Mouse (Mus musculus): ENCODE measurements around the gene Klhl34. TPM values are rescaled to one million over a fixed set of nuclear protein-coding genes. Genes with fewer than 3 reads are reported as not detected.

The Klhl34 gene
- total RNA-seq, 1 experiment = 1.1 TPM

DNA sequence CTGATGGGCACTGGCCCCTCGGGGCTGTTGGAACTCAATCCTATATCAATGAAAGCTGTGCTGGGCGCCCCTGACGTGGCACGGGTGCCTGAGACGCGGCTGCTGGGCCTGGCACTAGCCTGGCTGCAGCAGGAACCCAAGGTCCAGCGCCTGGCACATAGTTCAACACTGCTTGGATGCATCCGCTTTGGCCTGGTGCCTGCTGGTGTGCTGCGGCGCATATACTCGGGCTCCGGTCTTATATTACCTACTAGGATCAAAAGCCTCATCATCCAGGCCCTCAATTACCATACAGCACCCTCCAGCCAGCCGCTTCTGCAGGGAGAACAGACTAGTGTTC is 656 bp downstream of the Klhl34 start:
- no peaks in the 10 kb centered on the region for H3K36me3 ChIP-seq (ENCODE audit: control insufficient read depth, insufficient read depth, low read length, poor library complexity, severe bottlenecking)
- peaks cover 9 to 14% of the 10 kb centered on the region in 2 experiments for H3K4me1 ChIP-seq (ENCODE audit: control insufficient read depth in 2 of 2, insufficient read depth in 2 of 2, low read length in 2 of 2, poor library complexity in 1 of 2)
- no peaks in the 10 kb centered on the region for H3K9me3 ChIP-seq (ENCODE audit: control insufficient read depth, insufficient read depth, low read depth, low read length)
- H3K4me3 ChIP-seq (ENCODE audit: insufficient read depth in 1 of 2, low read depth in 1 of 2, low read length in 2 of 2, poor library complexity in 1 of 2, severe bottlenecking in 1 of 2) = peak overlapping the region; percentile 33 to 51
- in situ Hi-C loops (cut with MboI; ENCODE audit: low sequenced_read_pairs in 2 of 2, unreplicated experiment in 2 of 2) = no loop called here
- TF ChIP-seq MAFK (IDR thresholded peaks at IDR 0.05; ENCODE audit: insufficient read depth, low read depth, low read length) (no peak), ZC3H11A (IDR thresholded peaks at IDR 0.05; ENCODE audit: borderline replicate concordance, low read depth, low read length) (no peak), ZNF384 (IDR thresholded peaks at IDR 0.05; ENCODE audit: low read depth, low read length) (no peak), CHD2 (IDR thresholded peaks at IDR 0.05; ENCODE audit: low read depth, low read length) (no peak), HCFC1 (IDR thresholded peaks at IDR 0.05; ENCODE audit: borderline replicate concordance, insufficient read depth, low read length) (no peak)
- peak overlapping the region; percentile 58; the same call in 1 of the 2 replicates for H3K9ac ChIP-seq (ENCODE audit: insufficient read depth, low read depth, low read length, poor library complexity, severe bottlenecking)
- H3K27ac ChIP-seq (ENCODE audit: insufficient read depth, low read depth, low read length, poor library complexity, severe bottlenecking) = no peak overlapping the region
- DNase-seq (ENCODE audit: low read depth, low spot score) = no peak

GRCm38 (mm10) chrX:157829983-157830382 is 11.7 kb downstream of the Klhl34 start:
- H3K36me3 ChIP-seq (ENCODE audit: control insufficient read depth, insufficient read depth, low read length, poor library complexity, severe bottlenecking) = no peaks in the 10 kb centered on the region
- H3K9ac ChIP-seq (ENCODE audit: insufficient read depth, low read depth, low read length, poor library complexity, severe bottlenecking) = no peak overlapping the region
- no peak overlapping the region for H3K27ac ChIP-seq (ENCODE audit: insufficient read depth, low read depth, low read length, poor library complexity, severe bottlenecking)
- H3K4me1 ChIP-seq (ENCODE audit: control insufficient read depth in 2 of 2, insufficient read depth in 2 of 2, low read length in 2 of 2, poor library complexity in 1 of 2) = no peaks in the 10 kb centered on the region
- no peak for DNase-seq (ENCODE audit: low read depth, low spot score)
- no peaks in the 10 kb centered on the region for H3K9me3 ChIP-seq (ENCODE audit: control insufficient read depth, insufficient read depth, low read depth, low read length)
- no peak for TF ChIP-seq HCFC1 (IDR thresholded peaks at IDR 0.05; ENCODE audit: borderline replicate concordance, insufficient read depth, low read length)
- in situ Hi-C loops (cut with MboI; ENCODE audit: low sequenced_read_pairs in 2 of 2, unreplicated experiment in 2 of 2) = no loop called here
- no peak overlapping the region for H3K4me3 ChIP-seq (ENCODE audit: insufficient read depth in 1 of 2, low read depth in 1 of 2, low read length in 2 of 2, poor library complexity in 1 of 2, severe bottlenecking in 1 of 2)

Other genes starting within 250 kb of the Klhl34 start
- 9.4 and 10.1 TPM in 2 replicates for gene Yy2, start 249.4 kb upstream of the Klhl34 start, total RNA-seq (2012; rRNA removed)
- gene Mbtps2, start 219.7 kb upstream of the Klhl34 start, total RNA-seq (2012; rRNA removed) = 17.6 and 23.4 TPM in 2 replicates
- not detected in 2 replicates for gene Smpx, start 119.5 kb upstream of the Klhl34 start, total RNA-seq (2012; rRNA removed)
- 0.53 and 0.62 TPM in 2 replicates for gene Cnksr2, start 224.9 kb downstream of the Klhl34 start, total RNA-seq (2012; rRNA removed)

Measured in ES-E14 (cell line).